Mouse (Mus musculus) megakaryocyte, adult 5-6 weeks (primary cell): ENCODE data around the gene Hexb. TPM values are rescaled to one million over a fixed set of nuclear protein-coding genes. Genes with fewer than 3 reads are reported as not detected.

Experiments used
- ATAC-seq: 2 replicates; pipeline ENCODE4 v1.8.0; 2016; ENCODE audit warnings: mild to moderate bottlenecking, inconsistent platforms; ENCODE audit not compliant: poor library complexity, severe bottlenecking
- total RNA-seq, 2 experiments: library from RNA; stranded (forward) in 1 of 2; stranded (reverse) in 1 of 2; fragments of 153-499, 151-499 nt in 1 of 2; fragments of 221-1000, 200-1000 nt in 1 of 2; gene quantifications; 2 replicates each; pipeline versions ENCODE4 v1.2.3 to v1.2.4; 2015 to 2017

Hexb gene
- total RNA-seq, 2 experiments from 2014 or later = 139 to 202 TPM

- ATAC-seq = no peak
Observed at GRCm38 (mm10) chr13:97225130-97225529, 27.0 kb upstream of the Hexb start.

- no peak for ATAC-seq
Observed at GRCm38 (mm10) chr13:97224341-97224982, 26.3 kb upstream of the Hexb start.

GRCm38 (mm10) chr13:97223856-97224255, 25.7 kb upstream of the Hexb start:
- ATAC-seq = no peak

GRCm38 (mm10) chr13:97220022-97220421, 21.9 kb upstream of the Hexb start:
- no peak for ATAC-seq

- no peak for ATAC-seq
Observed at GRCm38 (mm10) chr13:97216196-97216595, 18.0 kb upstream of the Hexb start.

GRCm38 (mm10) chr13:97215563-97215962, 17.4 kb upstream of the Hexb start:
- no peak for ATAC-seq

- no peak for ATAC-seq
Observed at GRCm38 (mm10) chr13:97214583-97215268, 16.6 kb upstream of the Hexb start.

- no peak for ATAC-seq
Observed at GRCm38 (mm10) chr13:97208500-97209010, 10.4 kb upstream of the Hexb start.

- peak; percentile 77 for ATAC-seq
Observed at GRCm38 (mm10) chr13:97208112-97208478, 9.9 kb upstream of the Hexb start.

- peak; percentile 41 for ATAC-seq
Observed at GRCm38 (mm10) chr13:97207472-97208111, 9.4 kb upstream of the Hexb start.

GRCm38 (mm10) chr13:97206046-97206445, 7.9 kb upstream of the Hexb start:
- ATAC-seq = no peak

- peak; percentile 68 for ATAC-seq
Observed at GRCm38 (mm10) chr13:97205052-97205701, 7.0 kb upstream of the Hexb start.

GRCm38 (mm10) chr13:97201896-97202295, 3.7 kb upstream of the Hexb start:
- no peak for ATAC-seq

- ATAC-seq = no peak
Observed at GRCm38 (mm10) chr13:97201076-97201475, 2.9 kb upstream of the Hexb start.

- no peak for ATAC-seq
Observed at GRCm38 (mm10) chr13:97199123-97199522, 966 bp upstream of the Hexb start.

- peak; percentile 22 for ATAC-seq
Observed at GRCm38 (mm10) chr13:97196925-97197218, 1.3 kb downstream of the Hexb start.

- ATAC-seq = peak; percentile 5; the same call in 1 of the 2 replicates
Observed at GRCm38 (mm10) chr13:97196186-97196924, 1.8 kb downstream of the Hexb start.

GRCm38 (mm10) chr13:97193420-97193819, 4.7 kb downstream of the Hexb start:
- ATAC-seq = no peak

GRCm38 (mm10) chr13:97192649-97193048, 5.5 kb downstream of the Hexb start:
- ATAC-seq = no peak

GRCm38 (mm10) chr13:97187693-97188092, 10.5 kb downstream of the Hexb start:
- peak; percentile 94 for ATAC-seq

GRCm38 (mm10) chr13:97186346-97186745, 11.8 kb downstream of the Hexb start:
- peak; percentile 13; the same call in 1 of the 2 replicates for ATAC-seq
